ENCODE assay signal across 15 mouse cellular contexts in genomic region chr16:45762859-45763505, GRCm38 (mm10). TPM values are rescaled to one million over a fixed set of nuclear protein-coding genes. Genes with fewer than 3 reads are reported as not detected.
DNase-seq lines count a peak whose midpoint lies in the region; ATAC-seq lines count a peak whose summit lies in the region.
"Had no signal": no experiment of that assay in that cellular context is flagged by ENCODE, and none has a peak within 500 bp of the region (broad histone marks: within the 10 kb centered on the region; RNA-seq: fewer than 3 reads in every experiment).

No protein-coding gene starts in this region.

- 53% methylated on average over 13 of the region's 13 CpGs for WGBS in heart, embryonic 16.5 days
- WGBS in limb, embryonic 13.5 days, result 36% methylated on average over 13 of the region's 13 CpGs
- WGBS in kidney, embryonic 16.5 days, result 78% methylated on average over 13 of the region's 13 CpGs

- H3K9ac ChIP-seq in heart, embryonic 16.5 days (ENCODE audit: low read length), result no peak overlapping the region
- no peak overlapping the region for H3K9ac ChIP-seq in limb, embryonic 13.5 days
- H3K9ac ChIP-seq in kidney, embryonic 16.5 days (replicated peaks; ENCODE audit: low read length), result no peak overlapping the region
- H3K9ac ChIP-seq: liver, embryonic 15.5 days had no signal

- no peak overlapping the region for H3K4me2 ChIP-seq in heart, embryonic 16.5 days (ENCODE audit: low read depth, low read length)
- H3K4me2 ChIP-seq in limb, embryonic 13.5 days (replicated peaks), result no peak overlapping the region
- H3K4me2 ChIP-seq in kidney, embryonic 16.5 days (replicated peaks; ENCODE audit: low read depth, low read length), result no peak overlapping the region
- H3K4me2 ChIP-seq: liver, embryonic 15.5 days had no signal

- no peaks in the 10 kb centered on the region for H3K27me3 ChIP-seq in heart, embryonic 16.5 days (ENCODE audit: control insufficient read depth, insufficient read depth, low read length)
- H3K27me3 ChIP-seq in limb, embryonic 13.5 days, result no peaks in the 10 kb centered on the region
- H3K27me3 ChIP-seq in kidney, embryonic 16.5 days (ENCODE audit: insufficient read depth, low read length), result no peaks in the 10 kb centered on the region
- H3K27me3 ChIP-seq: liver, embryonic 15.5 days had no signal

- H3K36me3 ChIP-seq in heart, embryonic 16.5 days (ENCODE audit: control insufficient read depth, insufficient read depth), result peaks cover 22% of the 10 kb centered on the region
- peaks cover 76% of the 10 kb centered on the region for H3K36me3 ChIP-seq in limb, embryonic 13.5 days
- H3K36me3 ChIP-seq in kidney, embryonic 16.5 days (ENCODE audit: insufficient read depth, low read length), result peaks cover 39% of the 10 kb centered on the region

- H3K4me3 ChIP-seq in heart, embryonic 16.5 days (ENCODE audit: low read length), result no peak overlapping the region
- H3K4me3 ChIP-seq in limb, embryonic 13.5 days, result no peak overlapping the region
- H3K4me3 ChIP-seq in kidney, embryonic 16.5 days (ENCODE audit: low read length), result no peak overlapping the region
- H3K4me3 ChIP-seq: liver, embryonic 15.5 days had no signal

- 0 out of 2 replicates have a peak overlapping the region, but pooled peaks have one; percentile 22 for H3K27ac ChIP-seq in heart, embryonic 16.5 days (ENCODE audit: low read length)
- peak overlapping the region; percentile 6; the same call in 1 of the 2 replicates for H3K27ac ChIP-seq in limb, embryonic 13.5 days
- H3K27ac ChIP-seq in kidney, embryonic 16.5 days (ENCODE audit: low read length), result no peak overlapping the region
- H3K27ac ChIP-seq: liver, embryonic 15.5 days had no signal

- DNase-seq in heart, adult 18-20 months, result no peak
- DNase-seq in embryo, embryonic 10.5 days (ENCODE audit: low spot score), result peak; percentile 50
- peak; percentile 56 for DNase-seq in lung, postnatal 36 days
- no peak for DNase-seq in ovary, postnatal 14 days (ENCODE audit: low spot score)
- DNase-seq: adrenal gland, postnatal 36 days; cerebellum, postnatal 10 days; gastrocnemius, postnatal 10 days; kidney, adult 9 months; left cerebral cortex, postnatal 4 days; right cerebral cortex, adult 18-20 months; thymus, adult 2 months had no signal

- no peak for ATAC-seq in heart, embryonic 16.5 days (replicated peaks; ENCODE audit: extremely low read depth, insufficient read depth, low FRiP score)
- ATAC-seq in limb, embryonic 13.5 days (ENCODE audit: low FRiP score, low read depth), result peak; percentile 59
- ATAC-seq in kidney, embryonic 16.5 days (ENCODE audit: low FRiP score, low TSS enrichment), result no peak

- H3K4me1 ChIP-seq in heart, embryonic 16.5 days (ENCODE audit: control insufficient read depth, insufficient read depth, low read length), result peaks cover 5% of the 10 kb centered on the region
- peaks cover 6% of the 10 kb centered on the region; the same call in 1 of the 2 replicates for H3K4me1 ChIP-seq in limb, embryonic 13.5 days
- H3K4me1 ChIP-seq in kidney, embryonic 16.5 days (ENCODE audit: insufficient read depth, low read length), result peaks cover 20% of the 10 kb centered on the region
- H3K4me1 ChIP-seq: liver, embryonic 15.5 days had no signal

- H3K9me3 ChIP-seq in heart, embryonic 16.5 days (replicated peaks; ENCODE audit: control insufficient read depth, low read length), result no peaks in the 10 kb centered on the region
- no peaks in the 10 kb centered on the region for H3K9me3 ChIP-seq in limb, embryonic 13.5 days
- no peaks in the 10 kb centered on the region for H3K9me3 ChIP-seq in kidney, embryonic 16.5 days (ENCODE audit: low read length)
- H3K9me3 ChIP-seq: liver, embryonic 15.5 days had no signal

RNA-seq across cellular contexts. Expression of gene Abhd10, which starts 20.2 kb away (rescaled TPM):
- 25.9 and 29.7 TPM in 2 replicates for polyA plus RNA-seq in heart, embryonic 16.5 days (2015; fragmentation: Nextera tagmentation; extraction: Ambion mirVana)
- 10 to 100 TPM; 17.9 to 18.8 TPM for total RNA-seq in heart, adult 18-20 months (2021)
- 37.1 and 42.3 TPM in 2 replicates for polyA plus RNA-seq in limb, embryonic 13.5 days (2015; fragmentation: Nextera tagmentation; extraction: Ambion mirVana)
- 36.4 and 36.7 TPM in 2 replicates for polyA plus RNA-seq in kidney, embryonic 16.5 days (2015; fragmentation: Nextera tagmentation; extraction: Ambion mirVana)

RNA-seq across cellular contexts. Expression of gene Tagln3, which starts 38.6 kb away (rescaled TPM):
- polyA plus RNA-seq in heart, embryonic 16.5 days (2015; fragmentation: Nextera tagmentation; extraction: Ambion mirVana), result 2.2 and 2.4 TPM in 2 replicates
- under 1 TPM; 0.39 to 0.57 TPM for total RNA-seq in heart, adult 18-20 months (2021)
- polyA plus RNA-seq in limb, embryonic 13.5 days (2015; fragmentation: Nextera tagmentation; extraction: Ambion mirVana), result 18.2 and 21.4 TPM in 2 replicates
- 6.8 and 9.3 TPM in 2 replicates for polyA plus RNA-seq in kidney, embryonic 16.5 days (2015; fragmentation: Nextera tagmentation; extraction: Ambion mirVana)

Comparison
In these comparisons a context has a peak if more than half of its experiments do, and no peak if none do; other contexts are left out.
1. DNase-seq: peak in embryo, embryonic 10.5 days (single experiment) and lung, postnatal 36 days (single experiment); none in heart, adult 18-20 months (0 of 2) and ovary, postnatal 14 days (single experiment).